Comparison of ENCODE assay signal across 8 mouse cellular contexts in genomic region chr1:135199014-135199819, GRCm38 (mm10). TPM values are rescaled to one million over a fixed set of nuclear protein-coding genes. Genes with fewer than 3 reads are reported as not detected.
DNase-seq lines count a peak whose midpoint lies in the region; ATAC-seq and TF ChIP-seq lines count a peak whose summit lies in the region.

No protein-coding gene starts in this region.

- TF ChIP-seq POLR2A in thymus, adult 2 months (IDR thresholded peaks at IDR 0.05; ENCODE audit: control insufficient read depth, extremely low read depth, insufficient read depth, low read length, poor library complexity): no peak

- no peak overlapping the region for H3K27ac ChIP-seq in thymus, adult 2 months (ENCODE audit: control insufficient read depth, insufficient read depth, low read length)
- no peak overlapping the region for H3K27ac ChIP-seq in forebrain, embryonic 11.5 days (ENCODE audit: low read depth, low read length)

- no peaks in the 10 kb centered on the region for H3K9me3 ChIP-seq in forebrain, embryonic 11.5 days (ENCODE audit: control insufficient read depth, low read length)

- no peak overlapping the region for H3K4me3 ChIP-seq in thymus, adult 2 months (ENCODE audit: control insufficient read depth, insufficient read depth, low read length)
- no peak overlapping the region for H3K4me3 ChIP-seq in forebrain, embryonic 11.5 days (ENCODE audit: low read depth, low read length)

- peaks cover 6% of the 10 kb centered on the region; the same call in 1 of the 2 replicates for H3K4me1 ChIP-seq in thymus, adult 2 months (replicated peaks; ENCODE audit: control insufficient read depth, insufficient read depth, low read length)
- H3K4me1 ChIP-seq in forebrain, embryonic 11.5 days (replicated peaks; ENCODE audit: control insufficient read depth, insufficient read depth, low read length): peaks cover 12% of the 10 kb centered on the region

- peak; percentile 76 for ATAC-seq in forebrain, embryonic 11.5 days (replicated peaks; ENCODE audit: low FRiP score)

- WGBS in thymus, adult 2 months: 28% methylated on average over 21 of the region's 21 CpGs
- WGBS in forebrain, embryonic 11.5 days: 2% methylated on average over 21 of the region's 21 CpGs

- no peak for TF ChIP-seq CTCF in thymus, adult 2 months (IDR thresholded peaks at IDR 0.05; ENCODE audit: borderline replicate concordance, control insufficient read depth, extremely low read depth, insufficient read depth, low read length, poor library complexity)

- H3K27me3 ChIP-seq in thymus, adult 2 months (ENCODE audit: control insufficient read depth, insufficient read depth, low read length): no peaks in the 10 kb centered on the region
- H3K27me3 ChIP-seq in forebrain, embryonic 11.5 days (ENCODE audit: control insufficient read depth, insufficient read depth, low read length): no peaks in the 10 kb centered on the region

- H3K4me2 ChIP-seq in forebrain, embryonic 11.5 days (ENCODE audit: low read depth, low read length, severe bottlenecking): peak overlapping the region; percentile 47; the same call in 1 of the 2 replicates

- DNase-seq in thymus, adult 2 months: peak; percentile 6
- no peak for DNase-seq in thymus, postnatal 10 days (ENCODE audit: low spot score in 2 of 2)
- peak; percentile 66 for DNase-seq in forebrain, embryonic 11.5 days (ENCODE audit: low spot score)
- DNase-seq in kidney, adult 9 months: peak; percentile 72
- peak; percentile 23 for DNase-seq in lung, postnatal 14 days
- peak; percentile 9 for DNase-seq in thymus, postnatal 25 days
- DNase-seq in right cerebral cortex, postnatal 25 days: no peak
- DNase-seq in layer of hippocampus, adult 18-20 months (ENCODE audit: low spot score in 2 of 2): no peak

- no peaks in the 10 kb centered on the region for H3K36me3 ChIP-seq in thymus, adult 2 months (ENCODE audit: control insufficient read depth, insufficient read depth, low read length)
- no peaks in the 10 kb centered on the region for H3K36me3 ChIP-seq in forebrain, embryonic 11.5 days (ENCODE audit: control insufficient read depth, insufficient read depth, low read length)

- H3K9ac ChIP-seq in forebrain, embryonic 11.5 days (ENCODE audit: low read length): peak overlapping the region; percentile 51

RNA-seq across cellular contexts. Expression of gene Gpr37l1, which starts 31.7 kb away (rescaled TPM):
- 0.50 and 0.77 TPM in 2 replicates for polyA plus RNA-seq in thymus, adult 2 months (2012; rRNA removed)
- not detected in 2 replicates for polyA plus RNA-seq in forebrain, embryonic 11.5 days (2014; fragmentation: Nextera tagmentation; extraction: Ambion mirVana)
- 100 to 1,000 TPM; 195 to 208 TPM for total RNA-seq in layer of hippocampus, adult 18-20 months (2021)

RNA-seq across cellular contexts. Expression of gene Arl8a, which starts 52.6 kb away (rescaled TPM):
- polyA plus RNA-seq in thymus, adult 2 months (2012; rRNA removed): 54.7 and 59.4 TPM in 2 replicates
- polyA plus RNA-seq in forebrain, embryonic 11.5 days (2014; fragmentation: Nextera tagmentation; extraction: Ambion mirVana): 67.9 and 73.5 TPM in 2 replicates
- 100 to 1,000 TPM; 248 to 258 TPM for total RNA-seq in layer of hippocampus, adult 18-20 months (2021)

RNA-seq across cellular contexts. Expression of gene Elf3, which starts 59.2 kb away (rescaled TPM):
- 4.2 and 4.6 TPM in 2 replicates for polyA plus RNA-seq in thymus, adult 2 months (2012; rRNA removed)
- 0.83 and 0.97 TPM in 2 replicates for polyA plus RNA-seq in forebrain, embryonic 11.5 days (2014; fragmentation: Nextera tagmentation; extraction: Ambion mirVana)
- not detected for total RNA-seq in layer of hippocampus, adult 18-20 months (2021)

Comparison
In these comparisons a context has a peak if more than half of its experiments do, and no peak if none do; other contexts are left out.
1. DNase-seq: peak in thymus, adult 2 months (single experiment), forebrain, embryonic 11.5 days (single experiment), kidney, adult 9 months (single experiment), lung, postnatal 14 days (single experiment) and thymus, postnatal 25 days (single experiment); none in thymus, postnatal 10 days (0 of 2), right cerebral cortex, postnatal 25 days (single experiment) and layer of hippocampus, adult 18-20 months (0 of 2).